Mouse (Mus musculus): ENCODE results near the gene Acot4.
A peak's percentile ranks its signal among the peaks of the same experiment; 100 is the strongest.
"Not testable (repeated sequence)": the region's sequence is repeated elsewhere in the genome, so short reads cannot be mapped to it uniquely, and the experiment has no call there.

Acot4 gene

GRCm38 (mm10) chr12:84038241-84038640 lies at the start of gene Acot4:
Gene Acot4 (plus strand): TSS chr12:84038379.
- DNase-seq (ENCODE audit: low spot score in 2 of 2) = not testable (repeated sequence)

GRCm38 (mm10) chr12:83988483-83988882 lies 49.7 kb upstream of the Acot4 start:
- DNase-seq (ENCODE audit: low spot score in 2 of 2) = no peak

- DNase-seq (ENCODE audit: low spot score in 2 of 2) = no peak
Observed at GRCm38 (mm10) chr12:83989378-83989777, 48.8 kb upstream of the Acot4 start.

- no peak for DNase-seq (ENCODE audit: low spot score in 2 of 2)
Observed at GRCm38 (mm10) chr12:83997221-83997620, 41.0 kb upstream of the Acot4 start.

GRCm38 (mm10) chr12:83998341-83999107 lies 39.7 kb upstream of the Acot4 start:
- DNase-seq (ENCODE audit: low spot score in 2 of 2) = no peak

GRCm38 (mm10) chr12:83999237-83999636 lies 38.9 kb upstream of the Acot4 start:
- DNase-seq (ENCODE audit: low spot score in 2 of 2) = not testable (repeated sequence)

- DNase-seq (ENCODE audit: low spot score in 2 of 2) = no peak
Observed at GRCm38 (mm10) chr12:84000418-84000817, 37.8 kb upstream of the Acot4 start.

- no peak for DNase-seq (ENCODE audit: low spot score in 2 of 2)
Observed at GRCm38 (mm10) chr12:84003866-84004265, 34.3 kb upstream of the Acot4 start.

GRCm38 (mm10) chr12:84008251-84008650 lies 29.9 kb upstream of the Acot4 start:
- DNase-seq (ENCODE audit: low spot score in 2 of 2) = no peak

- DNase-seq (ENCODE audit: low spot score in 2 of 2) = no peak
Observed at GRCm38 (mm10) chr12:84008729-84009128, 29.4 kb upstream of the Acot4 start.

GRCm38 (mm10) chr12:84009171-84009965 lies 28.8 kb upstream of the Acot4 start, which contains the start of gene Acot1:
Gene Acot1 (plus strand): TSS chr12:84009490.
- DNase-seq (ENCODE audit: low spot score in 2 of 2) = peak; percentile 30 to 53

- no peak for DNase-seq (ENCODE audit: low spot score in 2 of 2)
Observed at GRCm38 (mm10) chr12:84010201-84010600, 28.0 kb upstream of the Acot4 start.

GRCm38 (mm10) chr12:84011251-84012040 lies 26.7 kb upstream of the Acot4 start:
- DNase-seq (ENCODE audit: low spot score in 2 of 2) = peak; percentile 56 to 59

GRCm38 (mm10) chr12:84013130-84013529 lies 25.0 kb upstream of the Acot4 start:
- DNase-seq (ENCODE audit: low spot score in 2 of 2) = no peak

- peak; percentile 13 to 45 for DNase-seq (ENCODE audit: low spot score in 2 of 2)
Observed at GRCm38 (mm10) chr12:84013701-84014100, 24.5 kb upstream of the Acot4 start.

- DNase-seq (ENCODE audit: low spot score in 2 of 2) = not testable (repeated sequence)
Observed at GRCm38 (mm10) chr12:84020528-84020927, 17.7 kb upstream of the Acot4 start.

- not testable (repeated sequence) for DNase-seq (ENCODE audit: low spot score in 2 of 2)
Observed at GRCm38 (mm10) chr12:84022266-84022665, 15.9 kb upstream of the Acot4 start.

GRCm38 (mm10) chr12:84023052-84023745 lies 15.0 kb upstream of the Acot4 start:
- no peak for DNase-seq (ENCODE audit: low spot score in 2 of 2)

GRCm38 (mm10) chr12:84025888-84026287 lies 12.3 kb upstream of the Acot4 start:
- no peak for DNase-seq (ENCODE audit: low spot score in 2 of 2)

GRCm38 (mm10) chr12:84028328-84028727 lies 9.9 kb upstream of the Acot4 start:
- not testable (repeated sequence) for DNase-seq (ENCODE audit: low spot score in 2 of 2)

GRCm38 (mm10) chr12:84029043-84029442 lies 9.1 kb upstream of the Acot4 start:
- not testable (repeated sequence) for DNase-seq (ENCODE audit: low spot score in 2 of 2)
